Mouse (Mus musculus): ENCODE measurements around the gene Birc5.
"Not testable (repeated sequence)": the region's sequence is repeated elsewhere in the genome, so short reads cannot be mapped to it uniquely, and the experiment has no call there.

DNA sequence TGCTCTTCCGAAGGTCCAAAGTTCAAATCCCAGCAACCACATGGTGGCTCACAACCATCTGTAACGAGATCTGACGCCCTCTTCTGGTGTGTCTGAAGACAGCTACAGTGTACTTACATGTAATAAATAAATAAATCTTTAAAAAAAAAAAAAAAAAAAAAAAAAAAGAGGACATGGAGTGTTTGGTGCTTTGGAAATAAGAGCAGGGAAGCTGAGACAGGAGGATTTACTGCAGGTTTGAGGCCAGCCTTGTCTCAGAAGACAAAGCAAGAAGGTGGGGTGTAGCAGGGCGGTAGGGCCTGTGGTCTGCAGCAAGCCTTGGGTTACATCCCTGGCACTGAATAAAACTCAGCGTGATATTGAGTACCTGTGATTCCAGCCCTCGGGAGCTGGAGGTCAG is 15.5 kb upstream of the Birc5 start:
- TF ChIP-seq CTCF (conservative IDR thresholded peaks at IDR 0.05; ENCODE audit: low read length); NANOG (IDR thresholded peaks at IDR 0.05; ENCODE audit: borderline replicate concordance, low read length): not testable (repeated sequence)
